Mouse (Mus musculus): ENCODE measurements at regions not wholly inside any gene's neighbourhood (a gene's known extent, or its start where the extent isn't known, plus 50 kb on each side); places are given as distances from the start of the nearest gene placed in this dataset.

DNA sequence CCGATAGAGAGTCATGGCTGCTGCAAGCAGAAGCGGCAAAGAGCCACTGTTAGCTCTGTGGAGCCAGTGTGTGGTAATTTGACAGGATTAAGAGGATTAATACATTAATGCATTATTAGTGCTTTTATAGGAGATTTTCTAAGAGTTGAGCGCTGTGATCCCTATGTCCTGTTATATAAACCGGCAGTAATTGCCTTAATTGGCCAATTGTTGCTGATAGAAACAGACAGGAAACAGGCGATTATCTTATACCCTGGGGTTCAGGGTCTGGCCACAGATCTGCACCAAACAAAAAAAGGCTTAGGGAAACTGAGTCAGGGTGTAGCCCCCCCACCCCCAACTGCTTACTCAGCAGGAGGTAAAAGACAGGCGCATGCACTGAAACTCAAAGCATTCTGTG, 436.7 kb downstream of the Cdk5rap2 start:
- DNase-seq (ENCODE audit: low read depth) = no peak

GRCm38 (mm10) chr4:69971721-69972120, 438.5 kb downstream of the Cdk5rap2 start:
- no peak for DNase-seq (ENCODE audit: low read depth)

GRCm38 (mm10) chr4:69968424-69968823, 441.8 kb downstream of the Cdk5rap2 start:
- no peak for DNase-seq (ENCODE audit: low read depth)

Measured in NIH3T3 (cell line).